Mouse (Mus musculus) layer of hippocampus, adult 18-20 months (tissue): ENCODE measurements around the gene Abcc8. TPM values are rescaled to one million over a fixed set of nuclear protein-coding genes. Genes with fewer than 3 reads are reported as not detected.

Experiments
- DNase-seq, 2 experiments: peaks; one replicate each; pipeline ENCODE4 v3.0.0; 2022; ENCODE audit warnings: low spot score in 2 of 2
- total RNA-seq, 2 experiments: library from RNA; stranded (reverse); gene quantifications; 2 replicates each; pipeline ENCODE4 v1.2.3; 2021

Abcc8 gene
- total RNA-seq, 2 experiments from 2014 or later: 41.8 to 42.8 TPM

DNA sequence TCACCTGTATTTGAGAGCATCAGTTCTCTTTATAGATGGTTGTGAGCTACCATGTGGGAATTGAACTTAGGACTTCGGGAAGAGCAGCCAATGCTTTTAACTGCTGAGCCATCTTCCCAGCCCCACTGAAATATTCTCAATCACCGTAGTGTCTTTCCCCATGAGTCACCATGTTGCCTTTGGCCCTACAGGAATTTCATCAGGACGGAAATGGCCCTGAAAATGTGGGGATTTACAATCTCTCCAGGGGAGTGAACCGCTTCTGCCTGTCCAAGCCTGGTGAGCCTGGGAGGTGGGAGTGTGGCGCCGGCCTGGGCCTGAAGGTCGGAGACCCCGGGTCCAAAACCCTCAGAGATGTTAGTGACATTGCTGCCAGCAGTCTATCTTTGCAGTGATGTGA is 119.1 kb downstream of the Abcc8 start:
- no peak for DNase-seq

DNA sequence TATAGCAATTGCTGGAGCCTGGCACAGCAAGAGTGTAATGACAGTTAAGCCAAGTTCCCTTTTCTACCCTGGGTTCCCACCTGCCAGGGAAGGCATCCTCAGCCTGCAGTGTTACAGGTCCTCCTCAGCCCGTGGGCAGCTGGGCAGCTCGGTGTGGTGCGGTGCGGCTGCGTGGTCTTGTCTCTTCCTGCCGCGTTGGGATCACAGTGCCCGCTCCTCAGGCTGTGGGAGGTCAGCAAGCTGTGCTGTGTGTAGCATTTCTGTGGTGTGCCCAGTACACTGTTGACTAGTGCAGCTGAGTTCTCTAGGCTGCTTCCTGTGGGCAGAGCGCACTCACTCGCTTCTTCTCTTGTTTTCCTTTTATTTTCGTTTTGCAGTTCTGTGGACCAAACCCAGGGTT is 121.0 kb downstream of the Abcc8 start:
- no peak for DNase-seq

Other genes starting within 250 kb of the Abcc8 start
- 1 to 10 TPM; 1.2 to 1.7 TPM for gene Abcc6, start 149.7 kb downstream of the Abcc8 start, total RNA-seq
- 100 to 1,000 TPM in 1 of 2 experiments, 10 to 100 TPM in 1; 99.7 to 107 TPM for gene Nomo1, start 146.3 kb downstream of the Abcc8 start, total RNA-seq
- gene Kcnj11, start 79.3 kb downstream of the Abcc8 start, total RNA-seq: 10 to 100 TPM; 33.8 to 38.5 TPM
- under 1 TPM in 1 of 2 experiments, not detected in 1; 0.17 TPM for gene Ush1c, start 58.5 kb upstream of the Abcc8 start, total RNA-seq
- under 1 TPM; 0.13 to 0.32 TPM for gene Otog, start 61.0 kb upstream of the Abcc8 start, total RNA-seq
- gene Myod1, start 196.4 kb upstream of the Abcc8 start, total RNA-seq: under 1 TPM in 1 of 2 experiments, not detected in 1; 0.18 TPM
- gene Kcnc1, start 216.5 kb upstream of the Abcc8 start, total RNA-seq: 100 to 1,000 TPM; 117 to 118 TPM